Mouse (Mus musculus) limb, embryonic 11.5 days (tissue): ENCODE data around the gene 4930558K02Rik. TPM values are rescaled to one million over a fixed set of nuclear protein-coding genes. Genes with fewer than 3 reads are reported as not detected.

Experiments
- ATAC-seq: fragments of 200-750 bp; cut with Nextera tagmentation; 2 replicates; pipeline ENCODE4 v1.8.0; 2017; ENCODE audit warnings: low read depth; ENCODE audit not compliant: insufficient number of reproducible peaks, low FRiP score, low TSS enrichment
- DNase-seq: peaks from one replicate; pipeline ENCODE4 v3.0.0-alpha.2; 2015; ENCODE audit warnings: low spot score
- H3K27ac ChIP-seq: fragments of 300-500 bp; sonication (generic); replicated peaks from 2 replicates; pipeline ENCODE4 v1.5.1; 2014; ENCODE audit warnings: low read depth, mild to moderate bottlenecking, low read length
- H3K27me3 ChIP-seq: fragments of 300-500 bp; sonication (generic); 2 replicates; pipeline ENCODE4 v1.6.1; 2014; ENCODE audit warnings: mild to moderate bottlenecking, low read length, mixed read lengths; ENCODE audit not compliant: control insufficient read depth, insufficient read depth
- H3K36me3 ChIP-seq: fragments of 300-500 bp; sonication (generic); 2 replicates; pipeline ENCODE4 v1.6.1; 2014; ENCODE audit warnings: mild to moderate bottlenecking, low read length, moderate library complexity, mixed read lengths; ENCODE audit not compliant: control insufficient read depth, insufficient read depth
- H3K4me1 ChIP-seq: fragments of 300-500 bp; sonication (generic); 2 replicates; pipeline ENCODE4 v1.6.1; 2014; ENCODE audit warnings: low read length, mixed read lengths; ENCODE audit not compliant: control insufficient read depth, insufficient read depth
- H3K4me2 ChIP-seq: fragments of 300-500 bp; sonication (generic); 2 replicates; pipeline ENCODE4 v1.6.1; 2014; ENCODE audit warnings: low read depth, mild to moderate bottlenecking, moderate library complexity; ENCODE audit not compliant: severe bottlenecking
- H3K4me3 ChIP-seq: fragments of 300-500 bp; sonication (generic); 2 replicates; pipeline ENCODE4 v1.5.1; 2014; ENCODE audit warnings: low read depth, low read length
- H3K9ac ChIP-seq: fragments of 300-500 bp; sonication (generic); 2 replicates; pipeline ENCODE4 v1.6.1; 2014; ENCODE audit warnings: mild to moderate bottlenecking, low read length
- H3K9me3 ChIP-seq: fragments of 300-500 bp; sonication (generic); 2 replicates; pipeline ENCODE4 v1.6.1; 2016; ENCODE audit warnings: low read length; ENCODE audit not compliant: control insufficient read depth
- WGBS: fragments of 180-500 bp; shearing (Covaris S2); extraction: QIAGEN DNeasy Blood & Tissue Kit; methylation state at CpG from one replicate; pipeline ENCODE4 v1.1.7; 2014; 5-methylcytosine and 5-hydroxymethylcytosine counted together
- polyA plus RNA-seq: library from polyadenylated mRNA; unstranded; fragments of >200 nt; fragmentation: Nextera tagmentation; extraction: Ambion mirVana; gene quantifications from 2 replicates; pipeline ENCODE4 v1.2.1, GENCODE M21; 2014

The 4930558K02Rik gene
- polyA plus RNA-seq, 1 experiment from 2014 or later: not detected

DNA sequence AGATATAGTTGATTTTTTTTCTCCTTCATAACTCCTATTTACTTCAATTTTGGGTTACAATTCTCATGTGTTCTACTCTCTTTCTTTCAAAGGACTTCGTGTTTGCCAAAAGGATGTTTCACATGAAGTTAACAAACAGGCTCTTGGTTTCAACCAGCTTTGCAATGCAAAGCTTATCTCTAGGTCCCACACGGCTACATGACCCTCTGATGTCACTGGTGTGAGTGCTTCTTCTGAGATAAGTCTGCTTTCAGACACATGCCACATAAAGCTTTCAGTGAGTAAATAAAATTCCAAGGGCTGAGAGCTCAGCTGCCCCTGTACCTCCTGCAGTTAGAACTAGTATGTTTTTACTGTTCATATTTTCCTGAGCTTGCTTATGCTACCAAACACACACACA, 84.9 kb downstream of the 4930558K02Rik start:
- no peak; the same call in 1 of the 2 replicates for ATAC-seq
- Histone ChIP-seq H3K9me3 (no peaks in the 10 kb centered on the region), H3K9ac (no peak overlapping the region), H3K27me3 (no peaks in the 10 kb centered on the region), H3K4me1 (no peaks in the 10 kb centered on the region), H3K36me3 (no peaks in the 10 kb centered on the region), H3K4me2 (no peak overlapping the region), H3K4me3 (no peak overlapping the region), H3K27ac (no peak overlapping the region)
- no peak for DNase-seq
- WGBS: 67% methylated on average over 2 of the region's 2 CpGs

DNA sequence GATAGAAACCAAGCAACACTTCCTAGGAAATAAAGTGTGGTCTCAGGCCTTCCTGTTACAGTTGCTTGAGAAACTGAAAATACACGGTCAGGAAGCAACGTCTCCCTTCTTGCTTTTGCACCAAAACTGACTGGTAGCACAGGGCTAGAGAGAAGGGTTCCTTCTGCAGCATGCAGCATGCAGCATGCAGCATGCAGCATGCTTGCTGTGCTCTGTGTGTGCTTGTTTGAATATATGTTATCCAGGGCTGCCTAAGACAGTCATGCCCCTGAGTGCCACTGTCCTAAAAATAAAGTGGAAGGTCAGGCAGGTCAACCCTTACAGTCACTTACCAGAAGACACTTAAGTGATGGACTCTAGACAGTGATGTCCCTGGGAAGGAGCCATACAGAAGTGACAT, 85.3 kb downstream of the 4930558K02Rik start:
- 88% methylated on average over 2 of the region's 2 CpGs for WGBS
- no peaks in the 10 kb centered on the region for H3K9me3 ChIP-seq
- DNase-seq (no peak), ATAC-seq (no peak)
- H3K4me1 ChIP-seq: no peaks in the 10 kb centered on the region
- no peak overlapping the region for H3K4me2 ChIP-seq
- no peak overlapping the region for H3K27ac ChIP-seq
- no peaks in the 10 kb centered on the region for H3K27me3 ChIP-seq
- H3K36me3 ChIP-seq: no peaks in the 10 kb centered on the region
- no peak overlapping the region for H3K9ac ChIP-seq
- no peak overlapping the region for H3K4me3 ChIP-seq

Other genes starting within 250 kb of the 4930558K02Rik start
- not detected in 2 replicates for gene Fasl, start 191.1 kb downstream of the 4930558K02Rik start, polyA plus RNA-seq
- gene Suco, start 103.0 kb downstream of the 4930558K02Rik start, polyA plus RNA-seq: 32.3 and 42.3 TPM in 2 replicates
- gene Pigc, start 10.4 kb downstream of the 4930558K02Rik start, polyA plus RNA-seq: 46.6 and 49.8 TPM in 2 replicates